Mouse (Mus musculus) liver, embryonic 16.5 days (tissue): ENCODE measurements around the gene Slc45a1. TPM values are rescaled to one million over a fixed set of nuclear protein-coding genes. Genes with fewer than 3 reads are reported as not detected.

ENCODE experiments used
- ATAC-seq: fragments of 200-750 bp; cut with Nextera tagmentation; 2 replicates; pipeline ENCODE4 v1.8.0; 2017; ENCODE audit warnings: low read depth, mild to moderate bottlenecking, moderate number of reproducible peaks, moderate library complexity
- H3K27ac ChIP-seq: fragments of 300-500 bp; sonication (generic); 2 replicates; pipeline ENCODE4 v1.5.1; 2014; ENCODE audit warnings: mild to moderate bottlenecking, low read length
- H3K27me3 ChIP-seq: fragments of 300-500 bp; sonication (generic); 2 replicates; pipeline ENCODE4 v1.6.1; 2014; ENCODE audit warnings: low read depth, low read length, mixed read lengths; ENCODE audit not compliant: control insufficient read depth, insufficient read depth
- H3K36me3 ChIP-seq: fragments of 300-500 bp; sonication (generic); 2 replicates; pipeline ENCODE4 v1.6.1; 2014; ENCODE audit warnings: mild to moderate bottlenecking; ENCODE audit not compliant: control insufficient read depth, insufficient read depth
- H3K4me1 ChIP-seq: fragments of 300-500 bp; sonication (generic); 2 replicates; pipeline ENCODE4 v1.6.1; 2014; ENCODE audit warnings: low read depth, low read length, mixed read lengths; ENCODE audit not compliant: control insufficient read depth
- H3K4me2 ChIP-seq: fragments of 300-500 bp; sonication (generic); 2 replicates; pipeline ENCODE4 v1.6.1; 2014; ENCODE audit warnings: low read depth, low read length, mixed read lengths
- H3K4me3 ChIP-seq: fragments of 300-500 bp; sonication (generic); 2 replicates; pipeline ENCODE4 v1.5.1; 2014; ENCODE audit warnings: low read depth, mild to moderate bottlenecking, low read length
- H3K9ac ChIP-seq: fragments of 300-500 bp; sonication (generic); 2 replicates; pipeline ENCODE4 v1.6.1; 2014; ENCODE audit warnings: low read depth, low read length
- H3K9me3 ChIP-seq: fragments of 300-500 bp; sonication (generic); replicated peaks from 2 replicates; pipeline ENCODE4 v1.6.1; 2016; ENCODE audit warnings: low read length; ENCODE audit not compliant: control insufficient read depth
- WGBS: fragments of 180-500 bp; shearing (Covaris S2); extraction: QIAGEN DNeasy Blood & Tissue Kit; methylation state at CpG from one replicate; pipeline ENCODE4 v1.1.7; 2014; ENCODE audit not compliant: insufficient replicate concordance; 5-methylcytosine and 5-hydroxymethylcytosine counted together
- polyA plus RNA-seq: library from polyadenylated mRNA; unstranded; fragments of >200 nt; fragmentation: Nextera tagmentation; extraction: Ambion mirVana; gene quantifications from 2 replicates; pipeline ENCODE4 v1.2.1, GENCODE M21; 2015

Slc45a1 gene
- polyA plus RNA-seq, 1 experiment from 2014 or later: not detected

- H3K4me2 ChIP-seq: no peak overlapping the region
- no peaks in the 10 kb centered on the region for H3K9me3 ChIP-seq
- H3K4me1 ChIP-seq: no peaks in the 10 kb centered on the region; the same call in 1 of the 2 replicates
- no peak overlapping the region for H3K4me3 ChIP-seq
- H3K27me3 ChIP-seq: no peaks in the 10 kb centered on the region; the same call in 1 of the 2 replicates
- no peak overlapping the region for H3K9ac ChIP-seq
- ATAC-seq: no peak
- H3K27ac ChIP-seq: no peak overlapping the region
- 66% methylated on average over 10 of the region's 10 CpGs for WGBS
- H3K36me3 ChIP-seq: no peaks in the 10 kb centered on the region
Observed at GRCm38 (mm10) chr4:150665806-150666205, 13.8 kb upstream of the Slc45a1 start.

GRCm38 (mm10) chr4:150664726-150665125 lies 12.8 kb upstream of the Slc45a1 start:
- H3K4me2 ChIP-seq: no peak overlapping the region
- WGBS: 66% methylated on average over 7 of the region's 7 CpGs
- H3K4me1 ChIP-seq: no peaks in the 10 kb centered on the region; the same call in 1 of the 2 replicates
- H3K9me3 ChIP-seq: no peaks in the 10 kb centered on the region
- H3K27me3 ChIP-seq: no peaks in the 10 kb centered on the region; the same call in 1 of the 2 replicates
- no peak overlapping the region for H3K4me3 ChIP-seq
- H3K27ac ChIP-seq: no peak overlapping the region
- H3K9ac ChIP-seq: no peak overlapping the region
- H3K36me3 ChIP-seq: no peaks in the 10 kb centered on the region
- no peak for ATAC-seq

- 49% methylated on average over 12 of the region's 12 CpGs for WGBS
- H3K4me2 ChIP-seq: no peak overlapping the region
- no peaks in the 10 kb centered on the region for H3K9me3 ChIP-seq
- H3K4me3 ChIP-seq: no peak overlapping the region
- H3K4me1 ChIP-seq: no peaks in the 10 kb centered on the region; the same call in 1 of the 2 replicates
- ATAC-seq: no peak
- H3K9ac ChIP-seq: no peak overlapping the region
- H3K36me3 ChIP-seq: no peaks in the 10 kb centered on the region
- H3K27ac ChIP-seq: no peak overlapping the region
- no peaks in the 10 kb centered on the region; the same call in 1 of the 2 replicates for H3K27me3 ChIP-seq
Observed at GRCm38 (mm10) chr4:150663192-150663591, 11.2 kb upstream of the Slc45a1 start.

- Histone ChIP-seq H3K9me3 (no peaks in the 10 kb centered on the region), H3K27ac (no peak overlapping the region), H3K4me2 (no peak overlapping the region), H3K4me1 (no peaks in the 10 kb centered on the region; the same call in 1 of the 2 replicates), H3K4me3 (no peak overlapping the region), H3K36me3 (no peaks in the 10 kb centered on the region), H3K9ac (no peak overlapping the region), H3K27me3 (no peaks in the 10 kb centered on the region; the same call in 1 of the 2 replicates)
- WGBS: 11% methylated on average over 13 of the region's 13 CpGs
- no peak for ATAC-seq
Observed at GRCm38 (mm10) chr4:150661886-150662285, 9.9 kb upstream of the Slc45a1 start.

GRCm38 (mm10) chr4:150659926-150660610 lies 8.1 kb upstream of the Slc45a1 start:
- Histone ChIP-seq H3K4me2 (no peak overlapping the region), H3K36me3 (no peaks in the 10 kb centered on the region), H3K9ac (no peak overlapping the region), H3K27ac (no peak overlapping the region), H3K9me3 (no peaks in the 10 kb centered on the region), H3K27me3 (no peaks in the 10 kb centered on the region; the same call in 1 of the 2 replicates), H3K4me1 (no peaks in the 10 kb centered on the region; the same call in 1 of the 2 replicates), H3K4me3 (no peak overlapping the region)
- 54% methylated on average over 9 of the region's 9 CpGs for WGBS
- no peak for ATAC-seq

- no peaks in the 10 kb centered on the region for H3K36me3 ChIP-seq
- no peak overlapping the region for H3K9ac ChIP-seq
- no peak for ATAC-seq
- H3K4me3 ChIP-seq: no peak overlapping the region
- 65% methylated on average over 6 of the region's 6 CpGs for WGBS
- no peak overlapping the region for H3K4me2 ChIP-seq
- H3K27me3 ChIP-seq: peaks cover 10% of the 10 kb centered on the region
- H3K4me1 ChIP-seq: peaks cover 4% of the 10 kb centered on the region; the same call in 1 of the 2 replicates
- no peaks in the 10 kb centered on the region for H3K9me3 ChIP-seq
- H3K27ac ChIP-seq: no peak overlapping the region
Observed at GRCm38 (mm10) chr4:150656504-150656903, 4.5 kb upstream of the Slc45a1 start.

GRCm38 (mm10) chr4:150655989-150656388 lies 4.0 kb upstream of the Slc45a1 start:
- ATAC-seq: 0 out of 2 replicates have a peak, but pooled peaks have one; percentile 37
- Histone ChIP-seq H3K4me2 (no peak overlapping the region; the same call in 1 of the 2 replicates), H3K36me3 (no peaks in the 10 kb centered on the region), H3K9me3 (no peaks in the 10 kb centered on the region), H3K9ac (no peak overlapping the region), H3K27me3 (peaks cover 12% of the 10 kb centered on the region), H3K4me3 (no peak overlapping the region), H3K27ac (no peak overlapping the region), H3K4me1 (peaks cover 4% of the 10 kb centered on the region; the same call in 1 of the 2 replicates)
- 3% methylated on average over 17 of the region's 17 CpGs for WGBS

GRCm38 (mm10) chr4:150653072-150653599 lies 1.2 kb upstream of the Slc45a1 start:
- no peak for ATAC-seq
- WGBS: 23% methylated on average over 9 of the region's 11 CpGs
- no peak overlapping the region for H3K4me2 ChIP-seq

GRCm38 (mm10) chr4:150649327-150649726 lies 2.6 kb downstream of the Slc45a1 start:
- H3K27me3 ChIP-seq: peaks cover 12% of the 10 kb centered on the region
- no peak overlapping the region for H3K4me3 ChIP-seq
- no peaks in the 10 kb centered on the region for H3K36me3 ChIP-seq
- H3K9ac ChIP-seq: no peak overlapping the region
- peak; percentile 83 for ATAC-seq
- H3K4me1 ChIP-seq: peaks cover 4% of the 10 kb centered on the region; the same call in 1 of the 2 replicates
- H3K9me3 ChIP-seq: no peaks in the 10 kb centered on the region
- no peak overlapping the region for H3K27ac ChIP-seq
- H3K4me2 ChIP-seq: peak overlapping the region; percentile 10
- 23% methylated on average over 5 of the region's 5 CpGs for WGBS

More at GRCm38 (mm10) chr4:150653072-150653599, 1.2 kb upstream of the Slc45a1 start:
- Histone ChIP-seq H3K27me3 (peaks cover 12% of the 10 kb centered on the region), H3K9ac (no peak overlapping the region), H3K9me3 (no peaks in the 10 kb centered on the region), H3K4me3 (no peak overlapping the region), H3K4me1 (peaks cover 4% of the 10 kb centered on the region; the same call in 1 of the 2 replicates), H3K27ac (no peak overlapping the region), H3K36me3 (no peaks in the 10 kb centered on the region)
